Mouse (Mus musculus): Measurements from ENCODE around the gene Gpr176. TPM values are rescaled to one million over a fixed set of nuclear protein-coding genes. Genes with fewer than 3 reads are reported as not detected.

Gene Gpr176
- polyA plus RNA-seq, 1 experiment from 2014 or later: 0.53 TPM

DNA sequence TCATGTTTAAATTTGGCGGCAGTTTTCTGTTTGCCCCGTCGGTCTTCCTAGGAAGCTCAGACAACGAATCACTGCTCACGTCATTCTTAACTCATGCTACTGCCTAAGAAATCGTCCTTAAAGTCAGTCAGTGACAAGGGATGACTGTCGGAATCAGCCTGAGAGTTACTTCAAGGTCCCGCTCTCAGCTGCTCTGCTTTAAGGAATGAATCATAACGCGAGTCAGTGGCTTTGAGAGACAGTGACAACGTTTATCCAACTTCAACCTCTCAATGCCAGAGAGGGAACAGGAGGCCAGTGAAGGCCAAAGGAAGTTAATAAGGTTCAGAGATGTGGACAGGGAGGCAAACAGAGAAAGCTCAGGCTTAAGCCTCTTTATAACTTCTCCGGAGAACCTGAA lies 124.3 kb downstream of the Gpr176 start:
- Histone ChIP-seq H3K36me3 (ENCODE audit: control insufficient read depth, insufficient read depth) (no peaks in the 10 kb centered on the region), H3K4me2 (ENCODE audit: low read depth, low read length) (no peak overlapping the region), H3K4me3 (ENCODE audit: low read length) (no peak overlapping the region), H3K9me3 (replicated peaks; ENCODE audit: control insufficient read depth, low read length) (no peaks in the 10 kb centered on the region), H3K27me3 (ENCODE audit: control insufficient read depth, insufficient read depth, low read length) (0 out of 2 replicates have a peak, but pooled peaks cover 3% of the 10 kb centered on the region), H3K27ac (ENCODE audit: low read length) (no peak overlapping the region), H3K4me1 (ENCODE audit: control insufficient read depth, insufficient read depth, low read length) (no peaks in the 10 kb centered on the region), H3K9ac (ENCODE audit: low read length) (no peak overlapping the region)
- no peak for ATAC-seq (replicated peaks; ENCODE audit: extremely low read depth, insufficient read depth, low FRiP score)
- WGBS: 62% methylated on average over 12 of the region's 12 CpGs

DNA sequence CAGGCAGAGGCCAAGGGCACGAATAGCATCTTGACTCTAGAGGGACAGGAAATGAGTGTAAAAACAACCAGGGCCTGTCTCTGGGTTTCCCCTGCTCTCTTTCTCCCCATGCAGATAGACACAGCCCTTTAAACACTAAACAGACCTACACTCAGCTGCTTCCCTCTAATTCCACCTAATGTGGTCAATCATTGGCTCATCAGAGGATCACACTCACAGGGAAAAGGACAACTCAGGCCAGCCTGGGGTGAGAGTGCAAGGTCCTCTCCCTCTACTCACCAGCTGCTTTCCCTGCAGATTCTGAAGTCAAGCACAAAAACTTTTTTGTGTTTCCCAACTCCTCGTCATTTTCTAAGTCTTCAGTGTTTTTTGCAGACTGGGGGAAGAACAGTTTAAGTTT lies 125.2 kb downstream of the Gpr176 start:
- Histone ChIP-seq H3K27me3 (ENCODE audit: control insufficient read depth, insufficient read depth, low read length) (0 out of 2 replicates have a peak, but pooled peaks cover 3% of the 10 kb centered on the region), H3K27ac (ENCODE audit: low read length) (no peak overlapping the region), H3K4me2 (ENCODE audit: low read depth, low read length) (no peak overlapping the region), H3K4me1 (ENCODE audit: control insufficient read depth, insufficient read depth, low read length) (no peaks in the 10 kb centered on the region), H3K9me3 (replicated peaks; ENCODE audit: control insufficient read depth, low read length) (no peaks in the 10 kb centered on the region), H3K9ac (ENCODE audit: low read length) (no peak overlapping the region), H3K36me3 (ENCODE audit: control insufficient read depth, insufficient read depth) (no peaks in the 10 kb centered on the region), H3K4me3 (ENCODE audit: low read length) (no peak overlapping the region)
- no peak for ATAC-seq (replicated peaks; ENCODE audit: extremely low read depth, insufficient read depth, low FRiP score)
- 49% methylated on average over 2 of the region's 2 CpGs for WGBS

DNA sequence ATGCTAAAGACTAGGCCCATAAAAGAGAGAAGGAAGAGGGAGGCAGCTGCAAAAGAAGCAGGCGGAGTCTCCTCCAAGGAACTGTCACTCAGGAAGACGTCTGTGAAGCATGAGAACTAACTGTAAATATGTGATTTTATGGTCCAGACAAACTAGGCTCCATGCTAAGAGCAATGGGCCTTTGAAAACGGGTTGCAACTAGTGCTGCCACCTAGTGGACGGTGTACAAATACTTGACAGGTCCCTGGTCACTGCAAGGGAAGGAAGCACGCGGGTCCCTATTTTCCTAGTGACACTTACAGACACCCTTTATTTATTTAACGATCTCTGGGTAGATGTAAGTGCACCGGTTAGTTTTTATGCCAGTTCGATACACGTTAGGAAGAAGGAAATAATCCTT lies 127.3 kb downstream of the Gpr176 start:
- Histone ChIP-seq H3K9me3 (replicated peaks; ENCODE audit: control insufficient read depth, low read length) (no peaks in the 10 kb centered on the region), H3K9ac (ENCODE audit: low read length) (no peak overlapping the region), H3K4me1 (ENCODE audit: control insufficient read depth, insufficient read depth, low read length) (no peaks in the 10 kb centered on the region), H3K4me3 (ENCODE audit: low read length) (no peak overlapping the region), H3K4me2 (ENCODE audit: low read depth, low read length) (no peak overlapping the region), H3K36me3 (ENCODE audit: control insufficient read depth, insufficient read depth) (no peaks in the 10 kb centered on the region), H3K27me3 (ENCODE audit: control insufficient read depth, insufficient read depth, low read length) (0 out of 2 replicates have a peak, but pooled peaks cover 3% of the 10 kb centered on the region), H3K27ac (ENCODE audit: low read length) (no peak overlapping the region)
- ATAC-seq (replicated peaks; ENCODE audit: extremely low read depth, insufficient read depth, low FRiP score): no peak
- 8% methylated on average over 10 of the region's 10 CpGs for WGBS

DNA sequence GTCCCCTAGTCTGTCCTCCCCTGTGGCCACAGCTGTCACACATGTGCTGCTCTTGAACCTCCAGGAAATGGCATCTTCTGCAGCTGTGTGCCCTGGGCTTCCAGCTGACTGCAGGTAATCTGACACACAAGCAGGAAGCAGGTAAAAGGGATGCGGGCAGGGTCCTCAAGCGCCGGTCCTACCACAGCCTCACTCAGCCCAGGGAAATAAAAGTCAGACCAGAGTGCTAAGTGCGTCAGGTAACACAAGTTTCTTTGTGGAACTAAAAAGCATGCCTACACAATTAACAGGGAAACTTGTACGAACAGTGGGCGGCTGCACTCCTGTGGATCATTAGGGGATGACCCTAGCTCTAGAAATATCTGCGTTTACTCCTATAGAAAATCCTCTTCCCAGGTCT lies 137.0 kb downstream of the Gpr176 start:
- Histone ChIP-seq H3K27ac (ENCODE audit: low read length) (no peak overlapping the region), H3K4me2 (ENCODE audit: low read depth, low read length) (no peak overlapping the region), H3K27me3 (ENCODE audit: control insufficient read depth, insufficient read depth, low read length) (peaks cover 7% of the 10 kb centered on the region), H3K36me3 (ENCODE audit: control insufficient read depth, insufficient read depth) (no peaks in the 10 kb centered on the region), H3K4me1 (ENCODE audit: control insufficient read depth, insufficient read depth, low read length) (no peaks in the 10 kb centered on the region), H3K9ac (ENCODE audit: low read length) (no peak overlapping the region), H3K4me3 (ENCODE audit: low read length) (no peak overlapping the region), H3K9me3 (replicated peaks; ENCODE audit: control insufficient read depth, low read length) (no peaks in the 10 kb centered on the region)
- ATAC-seq (replicated peaks; ENCODE audit: extremely low read depth, insufficient read depth, low FRiP score): no peak
- WGBS: 83% methylated on average over 7 of the region's 7 CpGs

DNA sequence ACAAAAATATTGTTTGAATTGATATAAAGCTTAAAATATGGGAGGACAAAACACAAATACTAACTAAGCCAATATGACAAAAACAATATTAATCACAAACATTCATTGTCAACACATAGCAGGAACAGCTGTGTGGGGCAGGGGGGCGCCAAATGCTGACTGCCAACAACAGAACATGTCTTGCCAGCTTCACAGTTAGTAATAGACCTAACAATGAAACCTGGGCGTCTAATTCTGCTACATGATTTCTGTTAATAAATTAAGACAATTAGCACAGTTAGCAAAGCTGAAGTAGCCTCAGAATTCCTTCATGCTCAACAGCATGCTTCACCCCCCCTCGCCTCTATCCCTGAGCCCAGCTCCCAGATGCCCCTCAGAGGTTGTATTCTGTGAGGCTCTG lies 137.6 kb downstream of the Gpr176 start:
- no peak for ATAC-seq (replicated peaks; ENCODE audit: extremely low read depth, insufficient read depth, low FRiP score)
- Histone ChIP-seq H3K27me3 (ENCODE audit: control insufficient read depth, insufficient read depth, low read length) (peaks cover 7% of the 10 kb centered on the region), H3K4me1 (ENCODE audit: control insufficient read depth, insufficient read depth, low read length) (no peaks in the 10 kb centered on the region), H3K27ac (ENCODE audit: low read length) (no peak overlapping the region), H3K4me2 (ENCODE audit: low read depth, low read length) (no peak overlapping the region), H3K36me3 (ENCODE audit: control insufficient read depth, insufficient read depth) (no peaks in the 10 kb centered on the region), H3K4me3 (ENCODE audit: low read length) (no peak overlapping the region), H3K9ac (ENCODE audit: low read length) (no peak overlapping the region), H3K9me3 (replicated peaks; ENCODE audit: control insufficient read depth, low read length) (no peaks in the 10 kb centered on the region)
- 82% methylated on average over 3 of the region's 3 CpGs for WGBS

DNA sequence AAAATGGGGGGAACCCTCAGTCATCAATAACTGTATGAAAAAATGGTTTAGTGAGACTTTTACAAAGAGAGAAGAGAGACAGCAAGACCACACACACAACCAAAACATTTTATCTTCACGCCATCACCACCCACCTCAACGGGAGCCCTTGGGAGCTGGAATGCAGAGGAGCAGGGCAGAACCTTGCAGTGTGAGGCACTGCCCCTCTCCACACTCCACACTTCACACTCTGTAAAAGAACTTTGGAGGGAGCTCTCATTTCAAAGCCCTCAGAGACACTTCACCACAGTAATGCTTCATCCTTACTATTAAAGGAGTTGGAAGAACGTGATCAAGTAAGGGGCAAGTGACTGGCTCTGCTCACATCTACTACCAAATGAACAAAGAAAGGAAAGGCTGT lies 142.7 kb downstream of the Gpr176 start:
- no peaks in the 10 kb centered on the region for H3K4me1 ChIP-seq (ENCODE audit: control insufficient read depth, insufficient read depth, low read length)
- no peak overlapping the region for H3K4me3 ChIP-seq (ENCODE audit: low read length)
- no peak for ATAC-seq (replicated peaks; ENCODE audit: extremely low read depth, insufficient read depth, low FRiP score)
- no peak overlapping the region for H3K9ac ChIP-seq (ENCODE audit: low read length)
- WGBS: 33% methylated on average over 3 of the region's 3 CpGs
- no peaks in the 10 kb centered on the region for H3K27me3 ChIP-seq (ENCODE audit: control insufficient read depth, insufficient read depth, low read length)
- no peaks in the 10 kb centered on the region for H3K36me3 ChIP-seq (ENCODE audit: control insufficient read depth, insufficient read depth)
- no peak overlapping the region for H3K27ac ChIP-seq (ENCODE audit: low read length)
- no peak overlapping the region for H3K4me2 ChIP-seq (ENCODE audit: low read depth, low read length)
- H3K9me3 ChIP-seq (replicated peaks; ENCODE audit: control insufficient read depth, low read length): no peaks in the 10 kb centered on the region

DNA sequence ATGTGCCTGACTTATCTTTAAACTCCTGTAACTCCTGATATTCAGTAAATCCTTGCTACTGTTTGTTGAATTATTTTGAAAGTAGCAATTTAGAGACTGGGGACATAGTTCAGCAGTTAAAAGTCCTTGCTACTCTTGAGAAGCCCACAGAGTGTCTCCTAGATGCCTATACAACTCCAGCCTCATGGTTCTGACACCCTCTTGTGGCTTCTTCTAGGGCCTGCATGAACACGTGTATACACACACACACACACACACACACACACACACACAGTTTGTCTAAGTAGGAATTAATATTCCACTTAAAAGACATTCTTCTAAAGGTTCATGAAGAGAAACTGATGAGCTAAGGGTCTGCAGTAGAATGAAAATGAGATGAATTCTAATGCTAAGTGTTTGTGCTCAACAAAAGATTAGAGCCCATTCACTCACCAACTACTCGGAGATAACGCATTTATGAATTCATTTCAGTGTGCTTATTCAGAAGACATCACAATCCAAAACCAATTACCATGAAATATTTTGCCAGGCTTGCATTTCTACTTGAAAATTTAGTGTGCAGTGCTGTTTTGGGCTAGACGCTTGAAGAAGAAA lies 144.6 kb downstream of the Gpr176 start:
- H3K9ac ChIP-seq (ENCODE audit: low read length): no peak overlapping the region
- no peaks in the 10 kb centered on the region for H3K36me3 ChIP-seq (ENCODE audit: control insufficient read depth, insufficient read depth)
- no peak overlapping the region for H3K27ac ChIP-seq (ENCODE audit: low read length)
- no peaks in the 10 kb centered on the region for H3K9me3 ChIP-seq (replicated peaks; ENCODE audit: control insufficient read depth, low read length)
- ATAC-seq (replicated peaks; ENCODE audit: extremely low read depth, insufficient read depth, low FRiP score): no peak
- 86% methylated on average over 4 of the region's 4 CpGs for WGBS
- no peaks in the 10 kb centered on the region for H3K27me3 ChIP-seq (ENCODE audit: control insufficient read depth, insufficient read depth, low read length)
- H3K4me1 ChIP-seq (ENCODE audit: control insufficient read depth, insufficient read depth, low read length): no peaks in the 10 kb centered on the region
- H3K4me2 ChIP-seq (ENCODE audit: low read depth, low read length): no peak overlapping the region
- no peak overlapping the region for H3K4me3 ChIP-seq (ENCODE audit: low read length)

Small RNA genes within 50 kb of the gene (microRNA-seq; reads per million reads assigned to microRNA genes)
- gene Gm22800: not detected

Other genes with a start within 250 kb of the Gpr176 start
- gene Fsip1, start 116.5 kb downstream of the Gpr176 start, polyA plus RNA-seq (2015; fragmentation: Nextera tagmentation; extraction: Ambion mirVana): 0.11 and 0.20 TPM in 2 replicates
- 6.1 and 6.5 TPM in 2 replicates for gene Eif2ak4, start 15.2 kb upstream of the Gpr176 start, polyA plus RNA-seq (2015; fragmentation: Nextera tagmentation; extraction: Ambion mirVana)
- gene Srp14, start 106.3 kb upstream of the Gpr176 start, polyA plus RNA-seq (2015; fragmentation: Nextera tagmentation; extraction: Ambion mirVana): 197 and 220 TPM in 2 replicates
- 1.4 and 1.8 TPM in 2 replicates for gene Bmf, start 176.3 kb upstream of the Gpr176 start, polyA plus RNA-seq (2015; fragmentation: Nextera tagmentation; extraction: Ambion mirVana)
- 74.8 and 78.4 TPM in 2 replicates for gene Bub1b, start 224.8 kb upstream of the Gpr176 start, polyA plus RNA-seq (2015; fragmentation: Nextera tagmentation; extraction: Ambion mirVana)

Data from heart, embryonic 16.5 days (tissue).